Mouse (Mus musculus) right cerebral cortex, adult 2 months (tissue): ENCODE data around the gene Snap91.

Experiments
- DNase-seq, 2 experiments: peaks; one replicate each; pipeline ENCODE4 v3.0.0; 2021 to 2022; ENCODE audit warnings: low spot score in 2 of 2

The Snap91 gene

GRCm38 (mm10) chr9:86880113-86880972 is at the start of gene Snap91:
TSS of gene Snap91 (minus strand) at chr9:86880654.
- peak; percentile 84 to 87 for DNase-seq

- no peak for DNase-seq
Observed at GRCm38 (mm10) chr9:86926519-86926918, 46.1 kb upstream of the Snap91 start.

- DNase-seq = no peak
Observed at GRCm38 (mm10) chr9:86925688-86926087, 45.2 kb upstream of the Snap91 start.

GRCm38 (mm10) chr9:86922430-86922829 is 42.0 kb upstream of the Snap91 start:
- no peak for DNase-seq

- DNase-seq = no peak
Observed at GRCm38 (mm10) chr9:86916543-86916942, 36.1 kb upstream of the Snap91 start.

GRCm38 (mm10) chr9:86899502-86900199 is 19.2 kb upstream of the Snap91 start:
- no peak for DNase-seq

GRCm38 (mm10) chr9:86879216-86880112 is 990 bp downstream of the Snap91 start:
- peak; percentile 53 to 58 for DNase-seq

GRCm38 (mm10) chr9:86878716-86879115 is 1.7 kb downstream of the Snap91 start:
- peak; percentile 24 to 39 for DNase-seq

GRCm38 (mm10) chr9:86873681-86874080 is 6.8 kb downstream of the Snap91 start:
- no peak for DNase-seq

GRCm38 (mm10) chr9:86869586-86870338 is 10.7 kb downstream of the Snap91 start:
- DNase-seq = no peak

- peak; percentile 30 to 38 for DNase-seq
Observed at GRCm38 (mm10) chr9:86858101-86858500, 22.4 kb downstream of the Snap91 start.

GRCm38 (mm10) chr9:86857626-86858025 is 22.8 kb downstream of the Snap91 start:
- peak in 1 of 2 experiments; percentile 18 for DNase-seq

GRCm38 (mm10) chr9:86852861-86853260 is 27.6 kb downstream of the Snap91 start:
- DNase-seq = peak in 1 of 2 experiments; percentile 29

- DNase-seq = no peak
Observed at GRCm38 (mm10) chr9:86851689-86852088, 28.8 kb downstream of the Snap91 start.

- no peak for DNase-seq
Observed at GRCm38 (mm10) chr9:86850452-86851207, 29.8 kb downstream of the Snap91 start.

- DNase-seq = no peak
Observed at GRCm38 (mm10) chr9:86843747-86844353, 36.6 kb downstream of the Snap91 start.

- DNase-seq = peak; percentile 63 to 71
Observed at GRCm38 (mm10) chr9:86829792-86830191, 50.7 kb downstream of the Snap91 start.

GRCm38 (mm10) chr9:86829034-86829433 is 51.4 kb downstream of the Snap91 start:
- no peak for DNase-seq

- DNase-seq = no peak
Observed at GRCm38 (mm10) chr9:86819366-86819765, 61.1 kb downstream of the Snap91 start.

- DNase-seq = no peak
Observed at GRCm38 (mm10) chr9:86817673-86818072, 62.8 kb downstream of the Snap91 start.
